12 mouse cellular contexts compared by ENCODE assay signal in genomic region chrX:133921187-133921586, GRCm38 (mm10). TPM values are rescaled to one million over a fixed set of nuclear protein-coding genes. Genes with fewer than 3 reads are reported as not detected.
"Had no signal": no experiment of that assay in that cellular context is flagged by ENCODE, and none has a peak within 500 bp of the region (broad histone marks: within the 10 kb centered on the region; RNA-seq: fewer than 3 reads in every experiment).

No protein-coding gene starts in this region.

- DNase-seq: lung, adult 18-20 months; lung, embryonic 14.5 days; lung, postnatal 10 days; right cerebral cortex, postnatal 14 days; thymus, adult 2 months; thymus, postnatal 25 days; thymus, postnatal 4 days had no signal

- ATAC-seq: midbrain, embryonic 13.5 days; midbrain, embryonic 15.5 days had no signal

RNA-seq across cellular contexts. Expression of gene Srpx2, which starts 13.0 kb away (rescaled TPM):
- total RNA-seq: megakaryocyte, adult 5-6 weeks; monocyte, adult 5-6 weeks; neutrophil, adult 5-6 weeks had no signal

RNA-seq across cellular contexts. Expression of gene Tspan6, which starts 23.0 kb away (rescaled TPM):
- total RNA-seq: monocyte, adult 5-6 weeks had no signal
